13 mouse cellular contexts compared by ENCODE assay signal in the genomic region with DNA sequence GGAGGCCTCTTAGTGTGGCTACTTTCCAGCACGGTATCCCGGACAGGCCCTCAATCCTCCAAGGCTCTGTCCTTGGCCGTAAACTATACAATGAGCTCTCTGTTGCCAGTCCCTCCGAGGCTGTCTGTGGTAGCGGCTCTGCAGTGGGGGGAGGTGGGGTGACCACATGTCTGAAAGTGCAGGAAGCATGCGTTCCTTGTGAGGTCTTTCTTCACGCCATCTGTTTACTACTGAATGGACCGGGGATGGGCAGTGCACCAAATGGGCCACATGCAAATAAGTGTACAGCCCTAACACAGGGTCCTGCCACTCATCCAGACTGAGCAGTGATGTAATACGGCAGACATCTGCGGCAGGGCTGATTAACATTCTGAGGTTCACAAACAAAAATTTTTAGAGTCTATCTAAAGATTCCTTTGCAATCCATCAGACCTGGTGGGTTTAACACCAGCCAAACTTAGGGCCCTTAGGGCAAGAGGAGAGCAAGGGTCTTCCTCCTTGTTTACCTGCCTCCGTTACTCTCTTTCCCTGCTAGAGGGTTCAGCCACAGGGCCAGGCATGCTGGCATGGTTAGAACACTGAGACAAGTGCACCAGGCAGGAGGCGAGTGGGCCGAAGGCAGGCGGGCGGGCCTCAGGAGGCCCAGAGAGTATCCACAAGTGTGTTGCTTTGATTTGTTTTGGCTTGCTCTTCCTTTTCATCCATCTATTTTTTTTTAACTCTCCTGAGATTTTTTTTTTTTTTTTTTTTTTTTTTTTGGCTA. TPM values are rescaled to one million over a fixed set of nuclear protein-coding genes. Genes with fewer than 3 reads are reported as not detected.
A peak's percentile ranks its signal among the peaks of the same experiment; 100 is the strongest.
DNase-seq lines count a peak whose midpoint lies in the region; ATAC-seq and TF ChIP-seq lines count a peak whose summit lies in the region.
"Had no signal": no experiment of that assay in that cellular context is flagged by ENCODE, and none has a peak within 500 bp of the region (broad histone marks: within the 10 kb centered on the region; RNA-seq: fewer than 3 reads in every experiment).

No protein-coding gene starts in this region.

- no peak overlapping the region for H3K4me2 ChIP-seq in limb, embryonic 13.5 days (replicated peaks)
- no peak overlapping the region for H3K4me2 ChIP-seq in embryonic facial prominence, embryonic 14.5 days (ENCODE audit: low read depth, low read length)
- no peak overlapping the region for H3K4me2 ChIP-seq in hindbrain, embryonic 13.5 days
- H3K4me2 ChIP-seq in midbrain, postnatal 0 days (ENCODE audit: low read depth, low read length, poor library complexity, severe bottlenecking) = no peak overlapping the region
- H3K4me2 ChIP-seq: embryonic facial prominence, embryonic 13.5 days had no signal

- no peak overlapping the region for H3K4me3 ChIP-seq in limb, embryonic 13.5 days
- H3K4me3 ChIP-seq in limb, embryonic 10.5 days = no peak overlapping the region
- no peak overlapping the region for H3K4me3 ChIP-seq in embryonic facial prominence, embryonic 14.5 days (ENCODE audit: low read depth, low read length)
- H3K4me3 ChIP-seq in hindbrain, embryonic 13.5 days = no peak overlapping the region
- H3K4me3 ChIP-seq in midbrain, postnatal 0 days (ENCODE audit: low read depth, low read length) = no peak overlapping the region
- H3K4me3 ChIP-seq: embryonic facial prominence, embryonic 13.5 days had no signal

- no peaks in the 10 kb centered on the region for H3K27me3 ChIP-seq in limb, embryonic 13.5 days
- H3K27me3 ChIP-seq in limb, embryonic 10.5 days (ENCODE audit: low read depth, poor library complexity, severe bottlenecking) = no peaks in the 10 kb centered on the region
- H3K27me3 ChIP-seq in embryonic facial prominence, embryonic 14.5 days (replicated peaks; ENCODE audit: control insufficient read depth, insufficient read depth, low read length) = no peaks in the 10 kb centered on the region
- H3K27me3 ChIP-seq in hindbrain, embryonic 13.5 days = no peaks in the 10 kb centered on the region
- no peaks in the 10 kb centered on the region for H3K27me3 ChIP-seq in midbrain, postnatal 0 days (ENCODE audit: insufficient read depth, low read length)
- H3K27me3 ChIP-seq: embryonic facial prominence, embryonic 13.5 days had no signal

- no peak for DNase-seq in limb, embryonic 10.5 days (ENCODE audit: low spot score)
- DNase-seq in embryonic facial prominence, embryonic 14.5 days (ENCODE audit: low spot score) = peak; percentile 67
- peak; percentile 67 for DNase-seq in midbrain, postnatal 0 days (ENCODE audit: low spot score)
- no peak for DNase-seq in urinary bladder, postnatal 25 days (ENCODE audit: low spot score)
- no peak for DNase-seq in yolk sac, embryonic 10.5 days (ENCODE audit: low spot score)
- DNase-seq: gastrocnemius, postnatal 25 days; kidney, adult 8-10 months; lung, adult 18-20 months; thymus, adult 18-20 months had no signal

- 0 out of 2 replicates have a peak, but pooled peaks cover 3% of the 10 kb centered on the region for H3K4me1 ChIP-seq in limb, embryonic 13.5 days
- peaks cover 5% of the 10 kb centered on the region; the same call in 1 of the 2 replicates for H3K4me1 ChIP-seq in limb, embryonic 10.5 days
- no peaks in the 10 kb centered on the region for H3K4me1 ChIP-seq in embryonic facial prominence, embryonic 14.5 days (ENCODE audit: control insufficient read depth, insufficient read depth, low read length)
- H3K4me1 ChIP-seq in hindbrain, embryonic 13.5 days (replicated peaks) = 0 out of 2 replicates have a peak, but pooled peaks cover 4% of the 10 kb centered on the region
- no peaks in the 10 kb centered on the region for H3K4me1 ChIP-seq in midbrain, postnatal 0 days (ENCODE audit: insufficient read depth, low read length)
- H3K4me1 ChIP-seq: embryonic facial prominence, embryonic 13.5 days had no signal

- H3K27ac ChIP-seq in limb, embryonic 13.5 days = no peak overlapping the region
- H3K27ac ChIP-seq in limb, embryonic 10.5 days = no peak overlapping the region
- no peak overlapping the region for H3K27ac ChIP-seq in embryonic facial prominence, embryonic 14.5 days (replicated peaks; ENCODE audit: low read depth, low read length)
- H3K27ac ChIP-seq in hindbrain, embryonic 13.5 days = no peak overlapping the region; the same call in 1 of the 2 replicates
- H3K27ac ChIP-seq in midbrain, postnatal 0 days (ENCODE audit: low read depth, low read length) = no peak overlapping the region
- H3K27ac ChIP-seq: embryonic facial prominence, embryonic 13.5 days had no signal

- TF ChIP-seq CTCF in midbrain, postnatal 0 days (IDR thresholded peaks at IDR 0.05) = no peak

- H3K9me3 ChIP-seq in limb, embryonic 13.5 days = no peaks in the 10 kb centered on the region
- no peaks in the 10 kb centered on the region for H3K9me3 ChIP-seq in limb, embryonic 10.5 days (replicated peaks)
- no peaks in the 10 kb centered on the region for H3K9me3 ChIP-seq in embryonic facial prominence, embryonic 14.5 days (ENCODE audit: control insufficient read depth, low read length)
- H3K9me3 ChIP-seq in hindbrain, embryonic 13.5 days = no peaks in the 10 kb centered on the region
- H3K9me3 ChIP-seq in midbrain, postnatal 0 days (ENCODE audit: low read length) = no peaks in the 10 kb centered on the region
- H3K9me3 ChIP-seq: embryonic facial prominence, embryonic 13.5 days had no signal

- ATAC-seq in limb, embryonic 13.5 days (ENCODE audit: low FRiP score, low read depth) = peak; percentile 77
- peak; percentile 86; the same call in 1 of the 2 replicates for ATAC-seq in embryonic facial prominence, embryonic 14.5 days (ENCODE audit: low read depth)
- ATAC-seq in hindbrain, embryonic 13.5 days (ENCODE audit: low FRiP score) = peak; percentile 83
- peak; percentile 77 for ATAC-seq in midbrain, postnatal 0 days (ENCODE audit: low FRiP score)
- no peak for ATAC-seq in megakaryocyte, adult 5-6 weeks (ENCODE audit: poor library complexity, severe bottlenecking)

- H3K36me3 ChIP-seq in limb, embryonic 13.5 days = no peaks in the 10 kb centered on the region
- no peaks in the 10 kb centered on the region for H3K36me3 ChIP-seq in limb, embryonic 10.5 days
- no peaks in the 10 kb centered on the region for H3K36me3 ChIP-seq in embryonic facial prominence, embryonic 14.5 days (ENCODE audit: control insufficient read depth, insufficient read depth, low read length)
- peaks cover 4% of the 10 kb centered on the region; the same call in 1 of the 2 replicates for H3K36me3 ChIP-seq in hindbrain, embryonic 13.5 days
- no peaks in the 10 kb centered on the region for H3K36me3 ChIP-seq in midbrain, postnatal 0 days (ENCODE audit: insufficient read depth, low read length)

- 64% methylated on average over 15 of the region's 15 CpGs for WGBS in limb, embryonic 13.5 days
- WGBS in limb, embryonic 10.5 days = 86% methylated on average over 15 of the region's 15 CpGs
- WGBS in embryonic facial prominence, embryonic 14.5 days = 45% methylated on average over 15 of the region's 15 CpGs
- WGBS in hindbrain, embryonic 13.5 days = 41% methylated on average over 15 of the region's 15 CpGs
- WGBS in midbrain, postnatal 0 days = 46% methylated on average over 15 of the region's 15 CpGs

- no peak overlapping the region for H3K9ac ChIP-seq in limb, embryonic 13.5 days
- H3K9ac ChIP-seq in embryonic facial prominence, embryonic 14.5 days (ENCODE audit: low read depth, low read length) = no peak overlapping the region
- H3K9ac ChIP-seq in hindbrain, embryonic 13.5 days = no peak overlapping the region
- no peak overlapping the region for H3K9ac ChIP-seq in midbrain, postnatal 0 days (replicated peaks; ENCODE audit: low read length, poor library complexity, severe bottlenecking)
- H3K9ac ChIP-seq: embryonic facial prominence, embryonic 13.5 days had no signal

RNA-seq across cellular contexts. Expression of gene Cplx2, which starts 25.1 kb away (rescaled TPM):
- polyA plus RNA-seq in limb, embryonic 13.5 days (2015; fragmentation: Nextera tagmentation; extraction: Ambion mirVana) = 3.8 and 4.0 TPM in 2 replicates
- polyA plus RNA-seq in limb, embryonic 10.5 days (2016; fragmentation: Nextera tagmentation; extraction: Ambion mirVana) = 2.5 and 3.5 TPM in 2 replicates
- polyA plus RNA-seq in embryonic facial prominence, embryonic 14.5 days (2014; fragmentation: Nextera tagmentation; extraction: Ambion mirVana) = 7.0 and 9.6 TPM in 2 replicates
- 15.8 and 21.2 TPM in 2 replicates for polyA plus RNA-seq in hindbrain, embryonic 13.5 days (2015; fragmentation: Nextera tagmentation; extraction: Ambion mirVana)
- 88.7 and 106 TPM in 2 replicates for total RNA-seq in midbrain, postnatal 0 days (2014; rRNA removed)
- polyA plus RNA-seq in midbrain, postnatal 0 days (2015; fragmentation: Nextera tagmentation; extraction: Ambion mirVana) = 30.4 and 31.2 TPM in 2 replicates
- total RNA-seq in megakaryocyte, adult 5-6 weeks (2015) = 0.05 TPM in 1 of 2 replicates, not detected in the other
- 0.04 TPM in 1 of 2 replicates, not detected in the other for total RNA-seq in megakaryocyte, adult 5-6 weeks (2017)

Comparison
In these comparisons a context has a peak if more than half of its experiments do, and no peak if none do; other contexts are left out.
1. DNase-seq: peak in embryonic facial prominence, embryonic 14.5 days (single experiment) and midbrain, postnatal 0 days (single experiment); none in limb, embryonic 10.5 days (single experiment), urinary bladder, postnatal 25 days (single experiment) and yolk sac, embryonic 10.5 days (single experiment).